Mouse (Mus musculus): ENCODE measurements around the gene Hcn1. TPM values are rescaled to one million over a fixed set of nuclear protein-coding genes. Genes with fewer than 3 reads are reported as not detected.
A peak's percentile ranks its signal among the peaks of the same experiment; 100 is the strongest.

Gene Hcn1
- polyA plus RNA-seq, 1 experiment from 2014 or later: not detected

- no peak overlapping the region for H3K27ac ChIP-seq
- H3K36me3 ChIP-seq (ENCODE audit: inconsistent target): no peaks in the 10 kb centered on the region
- no peak overlapping the region for H3K4me3 ChIP-seq (ENCODE audit: inconsistent target)
- H3K79me2 ChIP-seq (ENCODE audit: inconsistent target): no peaks in the 10 kb centered on the region
- WGBS (ENCODE audit: missing documents): 91% methylated on average over 3 of the region's 3 CpGs
Measured at GRCm38 (mm10) chr13:117744451-117744850, 142.3 kb downstream of the Hcn1 start.

GRCm38 (mm10) chr13:117745173-117745572 is 143.1 kb downstream of the Hcn1 start:
- Histone ChIP-seq H3K27ac (no peak overlapping the region), H3K4me3 (ENCODE audit: inconsistent target) (no peak overlapping the region), H3K79me2 (ENCODE audit: inconsistent target) (no peaks in the 10 kb centered on the region), H3K36me3 (ENCODE audit: inconsistent target) (no peaks in the 10 kb centered on the region)
- WGBS (ENCODE audit: missing documents): 49% methylated on average over 2 of the region's 3 CpGs

GRCm38 (mm10) chr13:117765487-117765886 is 163.4 kb downstream of the Hcn1 start:
- H3K79me2 ChIP-seq (ENCODE audit: inconsistent target): no peaks in the 10 kb centered on the region
- H3K27ac ChIP-seq: no peak overlapping the region
- no peak overlapping the region for H3K4me3 ChIP-seq (ENCODE audit: inconsistent target)
- H3K36me3 ChIP-seq (ENCODE audit: inconsistent target): no peaks in the 10 kb centered on the region
- WGBS (ENCODE audit: missing documents): 87% methylated on average over 6 of the region's 6 CpGs

GRCm38 (mm10) chr13:117785376-117785775 is 183.3 kb downstream of the Hcn1 start:
- no peaks in the 10 kb centered on the region for H3K79me2 ChIP-seq (ENCODE audit: inconsistent target)
- WGBS (ENCODE audit: missing documents): 92% methylated on average over 2 of the region's 2 CpGs
- H3K27ac ChIP-seq: no peak overlapping the region
- no peaks in the 10 kb centered on the region for H3K36me3 ChIP-seq (ENCODE audit: inconsistent target)
- H3K4me3 ChIP-seq (ENCODE audit: inconsistent target): no peak overlapping the region

- no peaks in the 10 kb centered on the region for H3K36me3 ChIP-seq (ENCODE audit: inconsistent target)
- no peak overlapping the region for H3K27ac ChIP-seq
- H3K79me2 ChIP-seq (ENCODE audit: inconsistent target): no peaks in the 10 kb centered on the region
- WGBS (ENCODE audit: missing documents): 60% methylated on average over 1 of the region's 1 CpGs
- H3K4me3 ChIP-seq (ENCODE audit: inconsistent target): no peak overlapping the region
Measured at GRCm38 (mm10) chr13:117792861-117793260, 190.7 kb downstream of the Hcn1 start.

- H3K36me3 ChIP-seq (ENCODE audit: inconsistent target): no peaks in the 10 kb centered on the region
- H3K4me3 ChIP-seq (ENCODE audit: inconsistent target): no peak overlapping the region
- H3K79me2 ChIP-seq (ENCODE audit: inconsistent target): no peaks in the 10 kb centered on the region
- H3K27ac ChIP-seq: no peak overlapping the region
Measured at GRCm38 (mm10) chr13:117801061-117801460, 198.9 kb downstream of the Hcn1 start.

- no peak overlapping the region for H3K4me3 ChIP-seq (ENCODE audit: inconsistent target)
- no peak overlapping the region for H3K27ac ChIP-seq
- H3K79me2 ChIP-seq (ENCODE audit: inconsistent target): no peaks in the 10 kb centered on the region
- H3K36me3 ChIP-seq (ENCODE audit: inconsistent target): no peaks in the 10 kb centered on the region
- WGBS (ENCODE audit: missing documents): 92% methylated on average over 2 of the region's 5 CpGs
Measured at GRCm38 (mm10) chr13:117827628-117828027, 225.5 kb downstream of the Hcn1 start.

- H3K4me3 ChIP-seq (ENCODE audit: inconsistent target): no peak overlapping the region
- 100% methylated on average over 1 of the region's 1 CpGs for WGBS (ENCODE audit: missing documents)
- H3K27ac ChIP-seq: no peak overlapping the region
- no peaks in the 10 kb centered on the region for H3K79me2 ChIP-seq (ENCODE audit: inconsistent target)
- no peaks in the 10 kb centered on the region for H3K36me3 ChIP-seq (ENCODE audit: inconsistent target)
Measured at GRCm38 (mm10) chr13:117836658-117837057, 234.5 kb downstream of the Hcn1 start.

- no peaks in the 10 kb centered on the region for H3K79me2 ChIP-seq (ENCODE audit: inconsistent target)
- 59% methylated on average over 7 of the region's 7 CpGs for WGBS (ENCODE audit: missing documents)
- H3K36me3 ChIP-seq (ENCODE audit: inconsistent target): no peaks in the 10 kb centered on the region
- H3K27ac ChIP-seq: no peak overlapping the region
- H3K4me3 ChIP-seq (ENCODE audit: inconsistent target): no peak overlapping the region
Measured at GRCm38 (mm10) chr13:117838264-117838663, 236.1 kb downstream of the Hcn1 start.

- H3K36me3 ChIP-seq (ENCODE audit: inconsistent target): no peaks in the 10 kb centered on the region
- H3K27ac ChIP-seq: no peak overlapping the region
- H3K79me2 ChIP-seq (ENCODE audit: inconsistent target): no peaks in the 10 kb centered on the region
- no peak overlapping the region for H3K4me3 ChIP-seq (ENCODE audit: inconsistent target)
Measured at GRCm38 (mm10) chr13:117842366-117842765, 240.2 kb downstream of the Hcn1 start.

- no peaks in the 10 kb centered on the region for H3K36me3 ChIP-seq (ENCODE audit: inconsistent target)
- 51% methylated on average over 2 of the region's 2 CpGs for WGBS (ENCODE audit: missing documents)
- no peaks in the 10 kb centered on the region for H3K79me2 ChIP-seq (ENCODE audit: inconsistent target)
Measured at GRCm38 (mm10) chr13:117847290-117847689, 245.2 kb downstream of the Hcn1 start.

GRCm38 (mm10) chr13:117848757-117849156 is 246.6 kb downstream of the Hcn1 start:
- H3K27ac ChIP-seq: peak overlapping the region; percentile 33; the same call in 1 of the 2 replicates
- H3K79me2 ChIP-seq (ENCODE audit: inconsistent target): no peaks in the 10 kb centered on the region
- 69% methylated on average over 4 of the region's 4 CpGs for WGBS (ENCODE audit: missing documents)
- no peak overlapping the region for H3K4me3 ChIP-seq (ENCODE audit: inconsistent target)
- H3K36me3 ChIP-seq (ENCODE audit: inconsistent target): no peaks in the 10 kb centered on the region

More at GRCm38 (mm10) chr13:117847290-117847689, 245.2 kb downstream of the Hcn1 start:
- H3K27ac ChIP-seq: no peak overlapping the region
- no peak overlapping the region for H3K4me3 ChIP-seq (ENCODE audit: inconsistent target)

- WGBS (ENCODE audit: missing documents): 66% methylated on average over 6 of the region's 6 CpGs
- no peak overlapping the region for H3K4me3 ChIP-seq (ENCODE audit: inconsistent target)
- H3K36me3 ChIP-seq (ENCODE audit: inconsistent target): no peaks in the 10 kb centered on the region
- H3K27ac ChIP-seq: no peak overlapping the region
- no peaks in the 10 kb centered on the region for H3K79me2 ChIP-seq (ENCODE audit: inconsistent target)
Measured at GRCm38 (mm10) chr13:117851954-117852710, 250.0 kb downstream of the Hcn1 start.

GRCm38 (mm10) chr13:117852711-117853051 is 250.6 kb downstream of the Hcn1 start:
- Histone ChIP-seq H3K4me3 (ENCODE audit: inconsistent target) (no peak overlapping the region), H3K36me3 (ENCODE audit: inconsistent target) (no peaks in the 10 kb centered on the region), H3K79me2 (ENCODE audit: inconsistent target) (no peaks in the 10 kb centered on the region), H3K27ac (no peak overlapping the region)
- 36% methylated on average over 2 of the region's 2 CpGs for WGBS (ENCODE audit: missing documents)

GRCm38 (mm10) chr13:117858416-117858815 is 256.3 kb downstream of the Hcn1 start:
- no peak overlapping the region for H3K27ac ChIP-seq
- no peaks in the 10 kb centered on the region for H3K36me3 ChIP-seq (ENCODE audit: inconsistent target)
- no peaks in the 10 kb centered on the region for H3K79me2 ChIP-seq (ENCODE audit: inconsistent target)
- 88% methylated on average over 3 of the region's 3 CpGs for WGBS (ENCODE audit: missing documents)
- no peak overlapping the region for H3K4me3 ChIP-seq (ENCODE audit: inconsistent target)

- Histone ChIP-seq H3K4me3 (ENCODE audit: inconsistent target) (no peak overlapping the region), H3K79me2 (ENCODE audit: inconsistent target) (no peaks in the 10 kb centered on the region), H3K36me3 (ENCODE audit: inconsistent target) (no peaks in the 10 kb centered on the region), H3K27ac (no peak overlapping the region)
- 8% methylated on average over 8 of the region's 8 CpGs for WGBS (ENCODE audit: missing documents)
Measured at GRCm38 (mm10) chr13:117877787-117878186, 275.7 kb downstream of the Hcn1 start.
